Mouse (Mus musculus) cerebellum, postnatal 25 days (tissue): ENCODE measurements at regions not wholly inside any gene's neighbourhood (a gene's known extent, or its start where the extent isn't known, plus 50 kb on each side); places are given as distances from the start of the nearest gene placed in this dataset.

Experiments used
- DNase-seq, 2 experiments: peaks; one replicate each; pipeline ENCODE4 v3.0.0; 2021; ENCODE audit warnings: mixed read lengths in 2 of 2

- DNase-seq, result no peak
Observed at GRCm38 (mm10) chr11:20882756-20883155, 51.9 kb upstream of the Lgalsl start.

DNA sequence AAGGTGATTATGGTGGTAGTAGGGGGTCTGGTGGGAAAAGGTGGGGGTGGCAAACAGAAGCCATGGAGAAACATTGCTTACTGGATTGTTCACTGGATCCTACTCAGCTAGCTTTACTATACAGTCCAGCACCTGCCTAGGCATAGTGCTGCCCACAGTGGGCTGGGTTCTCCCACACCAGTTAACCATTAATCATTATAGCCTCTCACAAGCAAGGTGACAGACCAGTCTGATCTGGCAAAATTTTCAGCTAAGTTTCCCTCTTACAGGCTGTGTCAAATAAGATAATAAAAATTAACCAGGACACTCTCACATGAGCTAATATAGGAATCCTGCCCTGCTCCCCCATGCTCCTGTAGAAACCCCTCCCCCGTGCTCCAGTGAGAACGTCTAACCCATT lies 53.1 kb upstream of the Lgalsl start:
- no peak for DNase-seq

GRCm38 (mm10) chr11:20887044-20887443 lies 56.2 kb upstream of the Lgalsl start:
- DNase-seq, result no peak

GRCm38 (mm10) chr11:20890479-20890878 lies 59.6 kb upstream of the Lgalsl start:
- no peak for DNase-seq

DNA sequence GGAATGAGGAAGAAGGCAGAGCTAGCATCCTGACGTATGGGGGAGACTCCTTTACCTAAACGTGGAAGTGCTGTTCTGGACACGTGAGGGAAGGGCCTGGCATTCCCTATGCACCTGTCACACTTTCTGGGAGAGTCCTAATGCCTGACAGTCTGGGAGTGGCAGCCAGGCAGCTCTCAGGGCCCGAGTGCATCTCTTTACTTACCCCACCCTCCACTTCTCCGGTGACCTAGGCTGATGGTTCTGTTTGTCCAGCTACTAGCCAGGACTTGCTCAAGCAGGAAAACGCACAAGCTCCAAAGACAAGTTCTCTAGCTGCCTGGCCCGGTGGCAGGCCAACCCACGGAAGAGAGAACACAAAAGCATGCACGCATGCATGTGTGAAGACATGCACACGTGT lies 60.9 kb upstream of the Lgalsl start:
- DNase-seq, result no peak

DNA sequence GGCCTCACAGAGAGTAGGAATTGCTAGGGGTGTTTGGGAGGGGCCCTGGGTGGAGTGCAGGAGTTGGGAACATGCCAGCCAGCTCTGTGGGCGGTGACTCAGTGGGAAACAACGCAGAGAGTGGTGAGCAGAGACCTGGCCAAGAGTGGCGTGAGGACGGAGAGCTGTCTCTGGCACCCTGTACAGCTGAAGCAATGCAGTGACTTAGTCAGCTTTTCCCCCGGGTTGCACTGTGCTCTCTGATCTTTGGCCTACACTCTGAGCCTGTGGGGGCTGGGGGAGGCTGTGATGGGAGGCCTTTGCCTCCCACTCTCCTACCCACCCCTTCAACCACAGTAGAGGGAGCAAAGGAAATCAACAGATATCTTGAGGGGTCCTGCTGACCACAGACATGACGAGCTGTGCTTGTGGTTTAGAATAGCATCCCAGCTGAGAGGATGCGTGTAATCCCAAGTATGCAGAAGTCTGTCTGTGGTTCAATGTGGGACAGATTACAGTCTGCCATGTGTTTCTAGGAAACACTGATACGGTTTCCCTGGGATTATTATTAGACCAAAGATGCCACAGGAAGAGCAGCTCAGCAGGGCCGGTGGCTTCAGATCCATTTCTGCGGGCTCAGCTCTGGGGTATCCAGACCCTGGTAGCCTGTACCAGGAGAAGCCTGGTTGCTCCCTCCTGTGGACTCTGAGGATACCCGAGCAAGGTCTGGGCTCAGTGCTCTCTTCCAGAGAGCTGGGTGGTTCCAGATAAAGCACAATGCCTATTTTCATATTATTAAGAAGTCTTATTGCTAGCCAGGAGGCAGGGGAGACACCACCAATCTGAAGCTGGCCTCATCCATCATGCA lies 65.6 kb upstream of the Lgalsl start:
- DNase-seq, result peak in 1 of 2 experiments; percentile 19

GRCm38 (mm10) chr11:20897468-20897867 lies 66.6 kb upstream of the Lgalsl start:
- no peak for DNase-seq

DNA sequence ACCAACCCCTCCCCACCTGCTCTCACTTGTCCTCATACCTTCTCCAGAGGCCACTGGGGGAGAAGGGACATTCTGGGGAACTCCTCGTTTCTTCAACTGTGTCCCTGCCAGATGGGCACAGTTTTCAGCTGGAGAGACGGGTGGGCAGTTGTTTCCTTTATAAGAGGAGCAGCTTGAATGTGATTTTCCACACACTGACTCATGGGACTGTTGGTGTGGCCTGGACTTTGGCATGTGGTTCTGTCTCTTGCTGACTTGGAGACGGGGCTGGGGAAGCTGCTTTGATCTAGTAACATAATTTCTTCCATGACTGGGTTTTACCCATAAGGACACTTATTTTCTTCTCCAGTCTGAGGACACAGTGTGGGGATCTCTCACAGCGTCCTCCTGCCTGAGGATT lies 67.7 kb upstream of the Lgalsl start:
- no peak for DNase-seq

- DNase-seq, result no peak
Observed at GRCm38 (mm10) chr11:20899766-20900165, 68.9 kb upstream of the Lgalsl start.

GRCm38 (mm10) chr11:20902001-20902400 lies 71.1 kb upstream of the Lgalsl start:
- DNase-seq, result peak in 1 of 2 experiments; percentile 24

- DNase-seq, result no peak
Observed at GRCm38 (mm10) chr11:20902910-20903309, 72.1 kb upstream of the Lgalsl start.

DNA sequence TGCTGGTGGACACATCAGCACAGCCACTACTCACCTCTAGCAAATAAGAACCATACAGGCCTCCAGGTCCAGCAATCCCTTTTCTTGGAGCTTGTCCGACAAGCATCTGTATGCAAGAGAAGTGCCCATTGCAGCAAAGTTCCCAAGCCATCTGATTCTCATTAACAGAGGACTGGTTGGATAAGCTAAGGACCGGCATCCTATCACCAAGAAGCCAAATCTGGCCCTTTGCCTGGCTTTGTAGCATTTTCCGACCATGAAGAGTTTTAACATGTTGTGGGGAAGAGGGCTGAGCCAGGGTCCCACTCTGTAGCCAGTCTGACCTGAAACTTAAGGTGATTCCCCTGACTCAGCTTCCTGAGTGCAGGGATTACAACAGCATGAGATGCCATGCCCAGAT lies 77.1 kb upstream of the Lgalsl start:
- DNase-seq, result no peak

DNA sequence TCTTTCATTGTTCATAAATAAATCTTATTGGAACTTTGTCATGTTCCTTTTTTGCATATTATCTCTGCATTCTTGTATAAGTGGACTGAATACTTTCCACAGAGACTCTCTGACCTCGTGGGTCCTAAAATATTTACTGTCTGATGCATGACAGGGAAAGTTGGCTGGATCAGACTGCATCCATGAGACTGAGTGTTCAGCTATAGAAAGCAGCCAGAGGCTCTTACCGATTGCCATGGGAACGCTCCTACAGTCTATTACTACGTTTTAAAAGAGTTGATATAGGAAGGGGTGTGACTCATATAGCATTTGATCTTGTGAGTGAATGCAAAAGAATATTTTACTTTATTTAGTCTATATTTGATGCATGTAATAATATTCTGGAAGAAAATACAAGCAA lies 77.6 kb upstream of the Lgalsl start:
- no peak for DNase-seq

GRCm38 (mm10) chr11:20913042-20913441 lies 82.2 kb upstream of the Lgalsl start:
- no peak for DNase-seq

DNA sequence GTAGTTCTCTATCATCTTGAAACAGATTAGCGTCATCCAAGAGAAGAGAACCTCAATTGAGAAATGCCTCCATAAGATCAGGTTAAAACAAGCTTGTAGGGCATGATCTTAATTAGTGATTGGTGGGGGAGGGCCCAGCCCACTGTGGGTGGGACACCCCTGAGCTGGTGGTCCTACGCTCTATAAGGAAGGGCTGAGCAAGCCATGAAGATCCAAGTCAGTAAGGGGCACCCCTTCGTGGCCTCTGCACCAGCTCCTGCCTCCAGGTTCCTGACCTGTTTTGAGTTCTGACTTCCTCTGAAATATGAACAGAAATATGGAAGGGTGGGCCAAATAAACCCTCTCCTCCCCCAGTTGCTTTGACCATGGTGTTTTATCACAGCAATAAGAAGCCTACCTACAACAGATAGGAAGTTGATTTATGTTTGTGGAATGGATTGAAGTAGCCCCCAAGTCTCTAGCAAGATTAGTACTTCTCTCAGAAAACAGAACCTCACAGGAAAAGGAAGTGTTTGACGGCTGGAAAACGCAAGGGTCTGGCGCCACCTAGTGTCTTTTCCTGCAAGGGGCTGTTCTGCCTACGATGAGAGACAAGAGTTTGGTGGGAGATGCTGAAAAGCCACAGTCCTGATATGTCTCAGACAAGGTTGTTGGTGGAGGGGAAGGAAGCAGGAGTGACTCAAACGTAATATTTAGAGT lies 82.9 kb upstream of the Lgalsl start:
- DNase-seq, result peak; percentile 79 to 89

DNA sequence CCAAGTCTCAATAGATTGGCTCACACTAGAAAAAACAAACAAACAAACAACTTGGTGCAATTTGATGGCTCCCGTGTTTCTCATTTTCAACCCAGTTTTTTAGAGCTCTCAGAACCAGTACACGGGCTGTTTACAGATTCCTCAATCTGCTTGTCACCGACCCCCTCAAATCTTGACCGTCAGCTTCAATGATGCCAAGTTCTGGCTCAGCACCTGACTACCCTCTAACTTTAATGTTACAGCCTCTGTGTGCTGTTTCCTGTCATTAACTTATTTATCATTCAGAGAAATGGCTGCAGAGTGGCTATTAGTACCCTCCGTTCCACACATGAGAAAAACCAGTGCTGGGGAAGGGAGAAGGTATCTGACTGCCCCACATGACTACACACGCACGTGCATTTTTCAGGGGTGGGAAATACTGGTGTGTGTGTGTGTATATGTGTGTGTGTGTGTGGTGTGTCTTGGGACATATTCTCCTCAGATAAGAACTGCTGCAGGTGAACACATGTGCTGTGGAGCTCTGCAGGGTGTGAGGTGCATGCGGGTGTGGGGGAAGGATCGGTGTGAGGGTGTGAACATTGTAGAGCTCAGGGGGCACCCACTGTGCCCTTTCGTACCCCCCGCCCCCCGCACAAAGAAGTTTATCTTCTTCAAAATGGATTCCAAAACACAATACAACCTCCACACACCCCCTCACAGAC lies 83.6 kb upstream of the Lgalsl start:
- no peak for DNase-seq

DNA sequence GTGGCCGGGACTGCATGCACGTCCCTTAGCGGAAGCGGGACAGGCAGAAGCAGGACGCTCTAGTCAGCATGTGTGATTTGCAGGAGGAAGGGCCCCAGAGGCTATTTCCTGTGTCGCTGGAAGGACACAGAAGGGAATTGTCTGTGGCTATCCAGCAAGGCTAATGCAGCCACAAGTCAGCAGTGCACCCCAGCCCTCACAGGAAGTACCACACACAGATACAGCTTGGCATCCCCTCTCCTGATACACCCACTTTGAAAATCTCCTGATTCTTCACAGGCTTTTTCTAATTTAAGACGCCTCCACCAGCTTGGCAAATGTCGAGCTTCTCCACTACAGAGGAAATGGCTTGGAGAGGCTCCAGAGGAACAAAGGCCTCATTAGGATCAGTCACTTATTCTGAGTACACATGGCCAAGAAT lies 84.3 kb upstream of the Lgalsl start:
- DNase-seq, result peak; percentile 26 to 35

- no peak for DNase-seq
Observed at GRCm38 (mm10) chr11:20915687-20916432, 85.0 kb upstream of the Lgalsl start.

DNA sequence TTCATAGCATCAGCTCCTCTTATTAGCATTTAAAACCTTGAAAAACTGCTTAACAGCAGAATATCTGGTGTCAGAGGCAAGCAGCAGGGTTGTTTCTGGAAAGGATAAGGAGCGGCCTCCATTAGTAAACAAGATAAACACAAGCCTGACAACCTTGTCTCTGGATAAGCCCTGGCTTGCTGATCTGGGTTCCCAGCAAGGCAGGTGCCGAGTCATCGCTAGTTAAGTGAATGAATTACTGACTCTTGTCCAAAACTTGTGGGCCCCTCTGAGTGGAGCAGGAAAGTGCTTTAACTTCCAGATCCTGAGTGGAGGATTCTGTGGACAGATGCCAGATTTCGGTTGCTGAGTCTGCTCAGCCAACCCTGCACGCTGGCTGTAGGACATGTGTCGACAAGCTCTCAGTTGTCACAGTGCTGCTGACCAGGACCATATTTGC lies 85.6 kb upstream of the Lgalsl start:
- DNase-seq, result peak in 1 of 2 experiments; percentile 18

DNA sequence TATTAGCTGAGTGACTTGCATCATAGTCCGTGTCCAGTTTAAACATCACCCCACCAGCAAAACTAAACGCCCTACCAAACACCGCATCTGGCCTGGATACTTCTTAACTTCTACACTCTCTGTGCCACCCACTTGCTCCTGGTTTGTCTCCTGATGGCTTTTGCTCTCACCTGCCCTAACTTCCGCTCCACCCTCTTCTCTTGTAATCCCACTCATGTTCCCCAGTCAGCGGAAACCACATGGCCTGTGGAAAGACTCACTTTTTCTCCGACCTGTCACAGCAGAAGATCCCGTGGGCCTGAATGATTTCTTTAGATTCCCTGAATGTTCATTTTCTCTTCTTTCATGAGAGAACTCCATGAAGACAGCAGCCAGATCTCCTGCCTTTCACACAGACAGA lies 86.1 kb upstream of the Lgalsl start:
- no peak for DNase-seq

DNA sequence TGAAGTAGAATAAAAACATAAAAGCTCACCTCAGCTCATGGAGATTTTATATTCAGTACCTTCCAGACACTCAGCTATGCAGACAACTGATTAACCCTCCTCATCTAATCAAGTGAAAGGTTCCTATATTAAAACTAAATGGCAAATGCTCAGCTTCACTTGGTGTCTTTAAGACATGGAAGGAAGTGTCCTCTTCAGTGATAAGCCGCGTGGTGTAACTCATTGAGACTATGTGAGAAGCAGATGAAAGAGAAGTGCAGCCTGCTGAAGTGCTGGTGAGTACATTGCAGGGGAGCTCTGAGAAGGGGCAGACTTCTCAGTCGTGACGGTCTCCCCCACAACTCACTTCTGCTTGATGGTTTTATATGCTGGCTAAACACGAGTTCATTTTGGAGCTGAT lies 86.6 kb upstream of the Lgalsl start:
- no peak for DNase-seq

GRCm38 (mm10) chr11:20923115-20923514 lies 92.3 kb upstream of the Lgalsl start:
- DNase-seq, result no peak

GRCm38 (mm10) chr11:20929426-20929825 lies 98.6 kb upstream of the Lgalsl start:
- DNase-seq, result no peak
